ENCODE assay signal across 23 mouse cellular contexts in the genomic region with DNA sequence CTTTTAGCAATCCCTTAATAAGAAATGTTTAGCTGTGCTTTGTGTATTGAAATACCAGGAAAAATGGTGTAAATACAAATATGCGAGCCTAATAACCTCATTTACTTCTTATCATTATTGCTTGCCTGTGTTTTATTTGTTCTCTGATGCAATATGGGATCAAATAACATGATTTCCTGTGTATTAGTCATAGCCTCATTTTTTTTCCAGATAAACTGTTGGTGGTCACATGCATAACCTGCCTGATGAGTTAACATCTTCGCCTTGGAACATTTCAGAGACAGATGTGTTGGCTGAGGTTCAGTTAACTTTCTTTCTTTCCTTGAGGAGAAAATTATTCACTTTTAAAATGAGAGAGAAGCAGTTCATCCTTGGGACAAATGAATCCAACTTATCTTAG.
A peak's percentile ranks its signal among the peaks of the same experiment; 100 is the strongest.
DNase-seq lines count a peak whose midpoint lies in the region; ATAC-seq and TF ChIP-seq lines count a peak whose summit lies in the region.
"Had no signal": no experiment of that assay in that cellular context is flagged by ENCODE, and none has a peak within 500 bp of the region (broad histone marks: within the 10 kb centered on the region; RNA-seq: fewer than 3 reads in every experiment).

No protein-coding gene starts in this region.

- H3K36me3 ChIP-seq in C2C12 (ENCODE audit: control insufficient read depth, insufficient read depth) (no peaks in the 10 kb centered on the region), myocyte (ENCODE audit: control insufficient read depth, insufficient read depth) (no peaks in the 10 kb centered on the region)
- H3K36me3 ChIP-seq in lung, postnatal 0 days (ENCODE audit: insufficient read depth, low read length), result no peaks in the 10 kb centered on the region
- H3K36me3 ChIP-seq: embryonic facial prominence, embryonic 15.5 days; forebrain, embryonic 10.5 days; hindbrain, embryonic 13.5 days had no signal

- no peak for DNase-seq in gastrocnemius, adult 2 months
- no peak for DNase-seq in gastrocnemius, postnatal 36 days
- peak; percentile 87 for DNase-seq in 3T3-L1 (ENCODE audit: low read depth, low spot score)
- no peak for DNase-seq in lung, postnatal 0 days (ENCODE audit: low spot score)
- no peak for DNase-seq in cerebellum, adult 2 months
- DNase-seq: adrenal gland, postnatal 14 days; cerebellum, adult 11-12 months; cerebellum, adult 9-11 months; cerebellum, postnatal 36 days; gastrocnemius, postnatal 25 days; heart, adult 11 months; heart, postnatal 10 days; kidney, adult 11 months; kidney, adult 9 months had no signal

- no peaks in the 10 kb centered on the region for H3K9me3 ChIP-seq in lung, postnatal 0 days (ENCODE audit: low read length)
- H3K9me3 ChIP-seq: embryonic facial prominence, embryonic 15.5 days; forebrain, embryonic 10.5 days; hindbrain, embryonic 13.5 days had no signal

- H3K4me2 ChIP-seq in myocyte (ENCODE audit: low read depth), result peak overlapping the region; percentile 27
- H3K4me2 ChIP-seq in lung, postnatal 0 days (replicated peaks; ENCODE audit: low read depth, low read length), result no peak overlapping the region
- H3K4me2 ChIP-seq: embryonic facial prominence, embryonic 15.5 days; hindbrain, embryonic 13.5 days had no signal

- no peaks in the 10 kb centered on the region for H3K4me1 ChIP-seq in lung, postnatal 0 days (ENCODE audit: insufficient read depth, low read depth, low read length)
- H3K4me1 ChIP-seq in cerebellum, adult 2 months (ENCODE audit: control insufficient read depth, insufficient read depth, low read length), result no peaks in the 10 kb centered on the region
- H3K4me1 ChIP-seq: embryonic facial prominence, embryonic 15.5 days; forebrain, embryonic 10.5 days; hindbrain, embryonic 13.5 days had no signal

- peak overlapping the region; percentile 67 for H3K27ac ChIP-seq in gastrocnemius, adult 2 months
- no peak overlapping the region for H3K27ac ChIP-seq in lung, postnatal 0 days (ENCODE audit: low read length)
- no peak overlapping the region for H3K27ac ChIP-seq in cerebellum, adult 2 months (ENCODE audit: insufficient read depth, low read length)
- H3K27ac ChIP-seq: embryonic facial prominence, embryonic 15.5 days; forebrain, embryonic 10.5 days; hindbrain, embryonic 13.5 days; hindbrain, postnatal 0 days had no signal

- TF ChIP-seq EP300 in lung, postnatal 0 days (IDR thresholded peaks at IDR 0.05), result no peak

- TF ChIP-seq POLR2A in myocyte (IDR thresholded peaks at IDR 0.05; ENCODE audit: insufficient read length, low read depth), result no peak
- no peak for TF ChIP-seq POLR2A in cerebellum, adult 2 months (IDR thresholded peaks at IDR 0.05; ENCODE audit: borderline replicate concordance, insufficient read depth, low read length)

- H3K27me3 ChIP-seq in C2C12 (ENCODE audit: control insufficient read depth, insufficient read depth, insufficient read length), result no peaks in the 10 kb centered on the region
- H3K27me3 ChIP-seq in myocyte (ENCODE audit: control insufficient read depth, insufficient read depth, insufficient read length), result no peaks in the 10 kb centered on the region
- H3K27me3 ChIP-seq in lung, postnatal 0 days (replicated peaks; ENCODE audit: insufficient read depth, low read length), result no peaks in the 10 kb centered on the region
- no peaks in the 10 kb centered on the region for H3K27me3 ChIP-seq in cerebellum, adult 2 months (ENCODE audit: control insufficient read depth, insufficient read depth, low read length)
- H3K27me3 ChIP-seq: CH12.LX; embryonic facial prominence, embryonic 15.5 days; hindbrain, embryonic 13.5 days had no signal

- H3ac ChIP-seq in C2C12 (ENCODE audit: control insufficient read depth, insufficient read length, low read depth), result no peak overlapping the region
- H3ac ChIP-seq in myocyte (ENCODE audit: control insufficient read depth, insufficient read length), result no peak overlapping the region

- WGBS in lung, postnatal 0 days, result 48% methylated on average over 2 of the region's 2 CpGs
- WGBS in cerebellum, adult 2 months, result 84% methylated on average over 2 of the region's 2 CpGs

- H3K79me2 ChIP-seq in C2C12 (ENCODE audit: control insufficient read depth, insufficient read depth), result no peaks in the 10 kb centered on the region
- H3K79me2 ChIP-seq in myocyte (ENCODE audit: control insufficient read depth, insufficient read depth), result no peaks in the 10 kb centered on the region

- no peak overlapping the region for H3K9ac ChIP-seq in lung, postnatal 0 days (replicated peaks; ENCODE audit: low read depth)
- H3K9ac ChIP-seq: embryonic facial prominence, embryonic 15.5 days; hindbrain, embryonic 13.5 days had no signal

- H3K79me3 ChIP-seq in C2C12 (ENCODE audit: low read depth), result no peaks in the 10 kb centered on the region

- ATAC-seq in lung, postnatal 0 days, result no peak
- ATAC-seq: forebrain, embryonic 14.5 days; hindbrain, postnatal 0 days had no signal

- TF ChIP-seq CTCF in gastrocnemius, adult 2 months (IDR thresholded peaks at IDR 0.05), result no peak
- TF ChIP-seq CTCF in C2C12 (IDR thresholded peaks at IDR 0.05; ENCODE audit: control insufficient read depth, insufficient read depth, insufficient read length), result no peak
- TF ChIP-seq CTCF in lung, postnatal 0 days (IDR thresholded peaks at IDR 0.05), result no peak
- no peak for TF ChIP-seq CTCF in cerebellum, adult 2 months (IDR thresholded peaks at IDR 0.05; ENCODE audit: borderline replicate concordance, insufficient read depth, low read depth, low read length)

- H3K4me3 ChIP-seq in gastrocnemius, adult 2 months, result no peak overlapping the region
- H3K4me3 ChIP-seq in C2C12 (ENCODE audit: insufficient read depth, poor library complexity, severe bottlenecking) (no peak overlapping the region), myocyte (no peak overlapping the region)
- H3K4me3 ChIP-seq in lung, postnatal 0 days (ENCODE audit: low read depth, low read length), result no peak overlapping the region
- H3K4me3 ChIP-seq in cerebellum, adult 2 months (replicated peaks; ENCODE audit: insufficient read depth, low read depth, low read length), result no peak overlapping the region
- H3K4me3 ChIP-seq: embryonic facial prominence, embryonic 15.5 days; erythroblast, embryonic 14.5 days; forebrain, embryonic 10.5 days; hindbrain, embryonic 13.5 days had no signal

- intact Hi-C loops in gastrocnemius, adult 2 months (cut with DNase I), result no loop called here
- intact Hi-C loops in gastrocnemius, postnatal 36 days (cut with DNase I), result no loop called here

TF ChIP-seq in C2C12, 6 proteins besides CTCF, POLR2A, EP300 and RAD21:
- TF ChIP-seq CEBPB (IDR thresholded peaks at IDR 0.05; ENCODE audit: low read depth) (peak; percentile 92), USF1 (IDR thresholded peaks at IDR 0.05; ENCODE audit: low read depth) (peak; percentile 61), MYOG (IDR thresholded peaks at IDR 0.05; ENCODE audit: control insufficient read depth, extremely low read depth, insufficient read length) (no peak), MYOD1 (IDR thresholded peaks at IDR 0.05; ENCODE audit: control insufficient read depth, insufficient read length, low read depth) (peak; percentile 16), FOSL1 (IDR thresholded peaks at IDR 0.05; ENCODE audit: insufficient read depth, low read length, poor library complexity, severe bottlenecking) (peak; percentile 43)

TF ChIP-seq in myocyte, 11 proteins besides CTCF, POLR2A, EP300 and RAD21:
- TF ChIP-seq TCF3 (IDR thresholded peaks at IDR 0.05; ENCODE audit: insufficient read length, low read depth), result no peak
- TF ChIP-seq SRF (IDR thresholded peaks at IDR 0.05; ENCODE audit: control insufficient read depth, insufficient read length, low read depth), result no peak
- TF ChIP-seq CEBPB (IDR thresholded peaks at IDR 0.05; ENCODE audit: insufficient read depth, poor library complexity, severe bottlenecking), result peak; percentile 88; the same call in 1 of the 2 replicates
- TF ChIP-seq MYOG (IDR thresholded peaks at IDR 0.05; ENCODE audit: control insufficient read depth in 1 of 3, insufficient read depth in 1 of 3, insufficient read length in 2 of 3, low read depth in 2 of 3), result no peak
- no peak for TF ChIP-seq MAX (IDR thresholded peaks at IDR 0.05; ENCODE audit: low read depth)
- TF ChIP-seq USF1 (IDR thresholded peaks at IDR 0.05; ENCODE audit: low read depth), result peak; percentile 71
- TF ChIP-seq TCF12 (IDR thresholded peaks at IDR 0.05; ENCODE audit: insufficient read depth, poor library complexity, severe bottlenecking), result no peak
- TF ChIP-seq POLR2AphosphoS2 (IDR thresholded peaks at IDR 0.05; ENCODE audit: insufficient read length, low read depth), result no peak
- TF ChIP-seq REST (IDR thresholded peaks at IDR 0.05; ENCODE audit: insufficient read depth, insufficient read length), result no peak
- no peak for TF ChIP-seq E2F4 (IDR thresholded peaks at IDR 0.05; ENCODE audit: insufficient read depth)
- TF ChIP-seq MYOD1 (IDR thresholded peaks at IDR 0.05; ENCODE audit: control insufficient read depth in 1 of 3, insufficient read length in 2 of 3, low read depth in 2 of 3), result no peak
